Mouse (Mus musculus) 3T3-L1 (cell line): ENCODE measurements around the gene Cdk10.
"Not testable (repeated sequence)": the region's sequence is repeated elsewhere in the genome, so short reads cannot be mapped to it uniquely, and the experiment has no call there.

ENCODE experiments used
- DNase-seq: peaks from one replicate; pipeline ENCODE4 v3.0.0-alpha.2; 2015; ENCODE audit warnings: low read depth, low spot score

Cdk10 gene

DNA sequence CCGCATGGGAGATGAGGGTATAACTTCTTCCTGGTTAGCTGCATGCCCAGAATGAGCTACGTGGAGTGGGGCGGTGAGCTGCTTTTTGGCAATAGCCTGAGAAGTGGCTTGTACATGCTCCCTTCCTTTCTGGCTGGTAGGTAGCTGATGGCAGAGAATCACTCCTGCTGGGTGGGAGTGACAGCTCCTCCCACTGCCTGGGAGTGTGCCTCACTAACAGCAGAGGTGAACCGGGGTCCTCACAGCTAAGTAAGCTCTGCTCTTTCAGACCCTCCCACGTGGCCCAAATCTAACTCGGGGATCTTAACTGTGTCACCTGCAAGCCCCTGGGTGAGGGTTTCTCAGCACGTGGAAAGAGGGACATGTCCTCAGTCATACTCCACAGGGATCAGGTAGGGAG is 7.9 kb downstream of the Cdk10 start:
- no peak for DNase-seq

- no peak for DNase-seq
These were observed 8.7 kb downstream of the Cdk10 start for GRCm38 (mm10) chr8:123233300-123233699.

GRCm38 (mm10) chr8:123233760-123234159 is 9.1 kb downstream of the Cdk10 start:
- no peak for DNase-seq

GRCm38 (mm10) chr8:123234918-123235519 is 10.4 kb downstream of the Cdk10 start:
- DNase-seq, result no peak

GRCm38 (mm10) chr8:123235520-123236497 is 11.2 kb downstream of the Cdk10 start, which contains the start of gene Spata2l:
Spata2l (minus strand) TSS chr8:123236233.
- DNase-seq, result peak; percentile 78

GRCm38 (mm10) chr8:123239398-123239797 is 14.8 kb downstream of the Cdk10 start:
- DNase-seq, result no peak

DNA sequence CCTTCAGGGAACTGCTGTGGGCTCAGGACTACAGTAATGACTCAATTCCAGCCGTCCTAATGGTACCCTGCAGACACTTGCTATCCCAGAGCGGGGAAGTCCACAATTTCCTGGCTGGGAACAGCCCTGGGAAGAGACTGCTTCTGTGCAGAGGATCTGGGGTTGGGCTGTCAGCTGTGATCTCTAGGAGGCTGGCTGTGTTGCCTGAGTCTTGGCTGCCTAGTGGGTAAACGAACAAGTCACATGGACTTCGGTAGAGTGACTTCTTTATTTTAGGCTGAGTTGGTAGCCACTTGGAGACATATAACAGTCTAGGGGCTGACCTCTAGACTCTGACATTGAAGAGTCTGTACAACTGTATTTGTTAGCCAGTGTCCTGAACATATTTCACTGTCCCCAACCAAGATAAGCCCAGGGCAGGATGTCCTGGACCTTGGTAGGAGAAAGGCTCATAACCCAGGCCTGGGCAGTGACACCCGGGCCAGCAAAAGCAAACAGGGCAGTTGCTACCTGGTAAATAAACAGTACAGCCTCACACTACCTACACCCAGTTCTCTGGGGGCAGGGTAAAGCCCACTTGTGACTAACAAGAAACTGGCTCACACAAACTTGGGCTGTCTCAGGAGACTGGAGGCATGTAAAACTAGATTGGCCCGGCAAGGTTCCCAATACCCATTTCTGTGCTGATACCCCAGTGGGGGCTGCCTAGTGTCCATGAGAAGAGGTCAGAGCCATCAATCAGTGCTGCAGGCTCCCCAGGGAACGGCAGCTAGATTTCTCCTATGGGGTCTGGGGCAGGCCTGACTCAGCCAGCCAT is 17.7 kb downstream of the Cdk10 start:
- no peak for DNase-seq

GRCm38 (mm10) chr8:123243053-123243452 is 18.4 kb downstream of the Cdk10 start:
- no peak for DNase-seq

- DNase-seq, result no peak
These were observed 19.7 kb downstream of the Cdk10 start for GRCm38 (mm10) chr8:123244382-123244781.

DNA sequence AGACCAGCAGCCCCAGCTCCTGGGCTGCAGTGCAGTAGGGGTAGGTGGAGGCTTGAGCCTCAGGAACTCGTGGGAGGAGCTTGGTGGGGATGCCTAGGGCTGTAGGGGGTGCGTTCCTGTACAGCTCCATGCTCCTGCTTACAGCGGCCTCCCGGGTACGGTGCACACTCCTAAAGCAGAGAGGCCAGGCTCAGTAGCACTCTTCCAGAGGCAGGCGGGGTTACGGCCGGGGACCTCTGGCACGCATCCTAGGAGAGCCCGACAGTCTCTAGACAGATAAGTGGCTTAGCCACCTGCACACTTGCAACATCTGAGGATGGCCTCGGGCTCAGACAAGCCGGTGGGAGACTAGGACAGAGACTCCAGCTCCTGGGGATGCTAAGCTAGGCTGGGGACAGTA is 20.9 kb downstream of the Cdk10 start:
- no peak for DNase-seq

DNA sequence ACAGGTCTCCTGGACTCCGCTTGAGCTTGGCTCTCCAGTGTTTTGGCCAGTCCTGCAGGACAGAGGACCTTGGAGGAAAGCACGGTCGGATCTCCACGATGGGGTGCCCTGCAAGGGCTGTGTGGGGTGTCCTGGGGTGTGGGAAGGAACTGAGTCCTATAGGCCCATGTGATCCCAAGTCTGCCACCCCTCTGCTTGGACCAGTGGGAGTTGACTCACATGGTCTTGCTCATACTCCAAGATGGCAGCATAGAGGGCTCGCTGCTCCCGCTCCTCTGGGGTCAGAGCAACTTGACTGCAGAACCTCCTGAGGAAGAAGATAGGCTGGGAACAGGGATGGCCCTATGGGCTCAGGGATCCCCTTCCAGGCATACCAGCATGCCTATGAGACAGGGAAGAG is 23.1 kb downstream of the Cdk10 start:
- no peak for DNase-seq

- DNase-seq, result no peak
These were observed 24.0 kb downstream of the Cdk10 start for GRCm38 (mm10) chr8:123248596-123248995.

- no peak for DNase-seq
These were observed 26.3 kb downstream of the Cdk10 start for GRCm38 (mm10) chr8:123250940-123251339.

- peak; percentile 49 for DNase-seq
These were observed 28.3 kb downstream of the Cdk10 start for GRCm38 (mm10) chr8:123252925-123253324.

- DNase-seq, result peak; percentile 19
These were observed 28.9 kb downstream of the Cdk10 start for GRCm38 (mm10) chr8:123253451-123254098.

- peak; percentile 64 for DNase-seq
These were observed 29.6 kb downstream of the Cdk10 start, which contains the start of the genes Zfp276 and Vps9d1 for GRCm38 (mm10) chr8:123254099-123254885. Zfp276 (plus strand) TSS chr8:123254195. Vps9d1 (minus strand) TSS chr8:123254348.

DNA sequence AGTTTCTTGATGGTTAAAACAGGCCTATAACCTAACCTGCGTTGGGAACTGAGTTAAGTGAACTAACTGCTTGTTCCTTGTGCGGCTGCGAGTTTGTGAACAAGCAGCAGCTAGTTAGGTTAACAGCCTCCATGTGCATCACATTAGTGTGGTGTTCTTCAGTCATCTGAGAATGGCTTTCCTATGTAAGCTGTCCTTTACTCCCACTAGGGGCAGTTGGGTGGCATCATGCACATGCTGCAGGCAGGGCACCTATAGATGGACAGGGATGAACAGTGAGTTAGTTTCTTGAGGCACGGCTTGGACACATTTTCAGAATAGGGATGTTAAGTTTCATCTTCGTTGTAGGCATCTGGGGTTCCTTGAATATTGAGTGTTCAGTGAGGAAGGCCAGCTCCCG is 30.5 kb downstream of the Cdk10 start:
- DNase-seq, result peak; percentile 52

DNA sequence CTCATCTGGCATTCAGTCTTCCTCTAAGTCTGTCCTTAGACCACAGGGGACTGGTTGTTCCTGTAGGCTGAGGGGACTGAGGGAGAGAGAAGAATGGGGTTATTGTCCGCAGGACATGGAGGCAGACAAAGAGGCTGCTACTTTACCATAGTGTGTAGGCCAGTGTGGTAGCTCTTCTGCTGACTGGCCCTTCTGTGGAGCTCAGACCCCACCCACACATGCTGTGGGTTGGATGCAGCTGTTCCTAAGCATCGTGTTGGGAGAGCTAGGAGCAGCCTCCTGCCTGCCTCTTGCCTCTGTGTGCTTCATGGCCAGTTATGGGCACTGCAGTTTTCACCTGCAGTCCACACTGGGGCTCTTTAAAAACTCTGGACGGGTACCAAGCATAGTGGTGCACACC is 32.5 kb downstream of the Cdk10 start:
- no peak for DNase-seq

- DNase-seq, result not testable (repeated sequence)
These were observed 33.0 kb downstream of the Cdk10 start for GRCm38 (mm10) chr8:123257593-123257992.

DNA sequence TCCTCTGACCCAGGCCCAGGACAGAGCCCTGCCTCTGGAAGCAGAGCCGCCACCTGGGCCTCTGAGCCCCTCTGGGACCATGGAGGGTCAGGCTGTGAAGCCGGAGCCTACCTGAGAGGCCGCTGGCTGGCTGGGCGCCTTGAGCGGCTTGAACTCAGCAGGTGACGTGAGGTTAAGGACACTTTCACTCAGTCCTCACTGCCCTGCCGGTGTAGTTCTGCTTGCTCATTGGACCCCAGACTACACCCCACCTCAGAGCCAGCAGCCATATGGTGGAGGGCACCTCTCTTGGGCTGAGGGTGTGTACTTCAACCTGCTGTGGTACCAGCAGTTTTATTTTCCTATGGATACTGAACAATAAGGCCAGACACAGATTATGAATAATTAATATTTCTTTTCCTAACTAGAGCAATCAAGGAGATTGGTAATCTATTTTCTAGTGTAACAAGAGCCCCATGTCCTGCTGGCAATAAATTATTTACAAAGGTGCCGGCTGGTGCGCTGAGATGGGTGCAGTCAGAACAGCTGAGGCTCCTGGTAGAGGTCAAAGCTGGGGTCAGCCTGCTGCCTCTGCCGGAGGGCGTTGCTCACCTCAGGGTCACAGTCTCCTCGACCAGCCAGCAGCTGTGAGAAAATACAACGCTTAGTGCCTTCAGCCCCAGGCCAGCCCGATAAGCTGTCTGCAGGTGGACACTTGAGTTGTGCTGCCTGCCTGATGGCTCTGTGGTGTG is 43.4 kb downstream of the Cdk10 start:
- DNase-seq, result no peak
